ENCODE assay signal across 8 mouse cellular contexts in the genomic region with DNA sequence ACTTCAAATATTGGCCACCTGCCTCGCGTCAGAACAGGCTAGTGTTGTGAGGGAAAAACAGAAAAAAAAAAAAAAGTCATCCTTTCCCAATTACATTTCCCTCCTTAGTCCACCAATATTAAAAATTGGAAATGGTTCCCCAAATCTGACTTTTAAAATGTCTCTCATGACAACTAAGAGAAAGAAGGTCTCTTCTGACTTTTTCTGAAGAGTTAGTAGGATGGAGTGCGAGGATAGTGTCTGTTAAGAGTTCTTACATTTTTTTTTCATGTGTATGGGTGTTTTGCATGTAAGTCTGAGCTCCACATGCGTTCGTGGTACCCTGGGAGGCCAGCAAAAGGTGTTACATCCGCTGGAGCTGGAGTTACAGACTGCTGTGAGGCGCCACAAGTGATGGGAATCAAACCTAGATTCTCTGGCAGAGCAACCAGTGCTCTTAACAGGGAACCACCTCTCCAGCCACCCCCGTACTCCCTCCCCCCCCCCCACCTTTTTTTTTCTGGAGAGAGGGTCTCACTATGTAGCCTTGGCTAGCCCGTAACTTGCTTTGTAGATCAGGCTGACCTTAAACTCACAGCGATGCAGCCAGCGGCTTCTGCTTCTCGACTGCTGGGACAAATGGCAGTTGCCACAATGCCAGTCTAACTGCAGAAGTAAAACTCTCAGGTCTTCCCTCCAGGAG. TPM values are rescaled to one million over a fixed set of nuclear protein-coding genes. Genes with fewer than 3 reads are reported as not detected.
A peak's percentile ranks its signal among the peaks of the same experiment; 100 is the strongest.
DNase-seq lines count a peak whose midpoint lies in the region; ATAC-seq and TF ChIP-seq lines count a peak whose summit lies in the region.

No protein-coding gene starts in this region.

- H3K9me3 ChIP-seq in forebrain, embryonic 11.5 days (ENCODE audit: control insufficient read depth, low read length), result no peaks in the 10 kb centered on the region
- no peaks in the 10 kb centered on the region for H3K9me3 ChIP-seq in kidney, embryonic 16.5 days (ENCODE audit: low read length)
- no peaks in the 10 kb centered on the region for H3K9me3 ChIP-seq in midbrain, embryonic 15.5 days

- peak overlapping the region; percentile 88 for H3K9ac ChIP-seq in forebrain, embryonic 11.5 days (ENCODE audit: low read length)
- peak overlapping the region; percentile 86 for H3K9ac ChIP-seq in kidney, embryonic 16.5 days (replicated peaks; ENCODE audit: low read length)
- peak overlapping the region; percentile 92 for H3K9ac ChIP-seq in midbrain, embryonic 15.5 days

- H3K4me3 ChIP-seq in kidney, adult 2 months (ENCODE audit: insufficient read depth, low read depth, low read length), result peak overlapping the region; percentile 84
- H3K4me3 ChIP-seq in forebrain, embryonic 11.5 days (ENCODE audit: low read depth, low read length), result peak overlapping the region; percentile 92
- peak overlapping the region; percentile 84 for H3K4me3 ChIP-seq in kidney, embryonic 16.5 days (ENCODE audit: low read length)
- H3K4me3 ChIP-seq in midbrain, embryonic 15.5 days, result peak overlapping the region; percentile 79

- H3K4me1 ChIP-seq in kidney, adult 2 months (ENCODE audit: control insufficient read depth, insufficient read depth, low read length), result peaks cover 8% of the 10 kb centered on the region; the same call in 1 of the 2 replicates
- peaks cover 9% of the 10 kb centered on the region; the same call in 1 of the 2 replicates for H3K4me1 ChIP-seq in forebrain, embryonic 11.5 days (replicated peaks; ENCODE audit: control insufficient read depth, insufficient read depth, low read length)
- peaks cover 26% of the 10 kb centered on the region for H3K4me1 ChIP-seq in kidney, embryonic 16.5 days (ENCODE audit: insufficient read depth, low read length)
- H3K4me1 ChIP-seq in midbrain, embryonic 15.5 days, result peaks cover 45% of the 10 kb centered on the region

- no peak for ATAC-seq in forebrain, embryonic 11.5 days (replicated peaks; ENCODE audit: low FRiP score)
- no peak; the same call in 1 of the 2 replicates for ATAC-seq in kidney, embryonic 16.5 days (ENCODE audit: low FRiP score, low TSS enrichment)
- peak; percentile 31 for ATAC-seq in midbrain, embryonic 15.5 days (replicated peaks)

- DNase-seq in kidney, adult 2 months, result peak; percentile 27
- DNase-seq in kidney, adult 8-10 months, result no peak
- peak; percentile 52 for DNase-seq in MN1 (ENCODE audit: low spot score)
- peak; percentile 71 for DNase-seq in forebrain, embryonic 11.5 days (ENCODE audit: low spot score)
- no peak for DNase-seq in left cerebral cortex, adult 18-20 months (ENCODE audit: low spot score in 2 of 2)
- no peak for DNase-seq in urinary bladder, adult 2 months (ENCODE audit: low spot score)

- H3K4me2 ChIP-seq in forebrain, embryonic 11.5 days (ENCODE audit: low read depth, low read length, severe bottlenecking), result peak overlapping the region; percentile 96
- peak overlapping the region; percentile 67 for H3K4me2 ChIP-seq in kidney, embryonic 16.5 days (replicated peaks; ENCODE audit: low read depth, low read length)
- peak overlapping the region; percentile 96 for H3K4me2 ChIP-seq in midbrain, embryonic 15.5 days

- no peaks in the 10 kb centered on the region; the same call in 1 of the 2 replicates for H3K36me3 ChIP-seq in kidney, adult 2 months (ENCODE audit: control insufficient read depth, insufficient read depth, low read length)
- peaks cover 2% of the 10 kb centered on the region; the same call in 1 of the 2 replicates for H3K36me3 ChIP-seq in forebrain, embryonic 11.5 days (ENCODE audit: control insufficient read depth, insufficient read depth, low read length)
- H3K36me3 ChIP-seq in kidney, embryonic 16.5 days (ENCODE audit: insufficient read depth, low read length), result peaks cover 11% of the 10 kb centered on the region; the same call in 1 of the 2 replicates
- peaks cover 5% of the 10 kb centered on the region; the same call in 1 of the 2 replicates for H3K36me3 ChIP-seq in midbrain, embryonic 15.5 days (replicated peaks)

- peak overlapping the region; percentile 40; the same call in 1 of the 2 replicates for H3K27ac ChIP-seq in kidney, adult 2 months (ENCODE audit: insufficient read depth, low read depth, low read length)
- H3K27ac ChIP-seq in forebrain, embryonic 11.5 days (ENCODE audit: low read depth, low read length), result peak overlapping the region; percentile 47; the same call in 1 of the 2 replicates
- peak overlapping the region; percentile 81 for H3K27ac ChIP-seq in kidney, embryonic 16.5 days (ENCODE audit: low read length)
- H3K27ac ChIP-seq in midbrain, embryonic 15.5 days, result peak overlapping the region; percentile 92

- WGBS in kidney, adult 2 months, result under 1% methylated on average over 12 of the region's 12 CpGs
- WGBS in forebrain, embryonic 11.5 days, result 1% methylated on average over 12 of the region's 12 CpGs
- WGBS in kidney, embryonic 16.5 days, result under 1% methylated on average over 12 of the region's 12 CpGs
- WGBS in midbrain, embryonic 15.5 days, result under 1% methylated on average over 11 of the region's 12 CpGs

- no peaks in the 10 kb centered on the region for H3K27me3 ChIP-seq in kidney, adult 2 months (replicated peaks; ENCODE audit: control insufficient read depth, insufficient read depth, low read length)
- H3K27me3 ChIP-seq in forebrain, embryonic 11.5 days (ENCODE audit: control insufficient read depth, insufficient read depth, low read length), result no peaks in the 10 kb centered on the region
- H3K27me3 ChIP-seq in kidney, embryonic 16.5 days (ENCODE audit: insufficient read depth, low read length), result no peaks in the 10 kb centered on the region
- H3K27me3 ChIP-seq in midbrain, embryonic 15.5 days (replicated peaks), result no peaks in the 10 kb centered on the region

- TF ChIP-seq CTCF in kidney, adult 2 months (conservative IDR thresholded peaks at IDR 0.05; ENCODE audit: insufficient read depth, insufficient read length, low read depth, low read length), result peak; percentile 42

- TF ChIP-seq POLR2A in kidney, adult 2 months (IDR thresholded peaks at IDR 0.05; ENCODE audit: low read depth, low read length), result no peak

RNA-seq across cellular contexts. Expression of gene Anks1, which starts 0.8 kb away (rescaled TPM):
- 36.7 and 44.5 TPM in 2 replicates for polyA plus RNA-seq in kidney, adult 2 months (2012; rRNA removed)
- polyA plus RNA-seq in forebrain, embryonic 11.5 days (2014; fragmentation: Nextera tagmentation; extraction: Ambion mirVana), result 40.9 and 42.6 TPM in 2 replicates
- polyA plus RNA-seq in kidney, embryonic 16.5 days (2015; fragmentation: Nextera tagmentation; extraction: Ambion mirVana), result 14.5 and 15.0 TPM in 2 replicates
- polyA plus RNA-seq in midbrain, embryonic 15.5 days (2015; fragmentation: Nextera tagmentation; extraction: Ambion mirVana), result 68.2 and 71.9 TPM in 2 replicates
- 10 to 100 TPM; 39.5 to 44.5 TPM for total RNA-seq in left cerebral cortex, adult 18-20 months (2021)
- polyA plus RNA-seq in urinary bladder, adult 2 months (2012; rRNA removed), result 45.2 and 52.6 TPM in 2 replicates

RNA-seq across cellular contexts. Expression of gene Taf11, which starts 1.3 kb away (rescaled TPM):
- 12.0 and 15.3 TPM in 2 replicates for polyA plus RNA-seq in kidney, adult 2 months (2012; rRNA removed)
- polyA plus RNA-seq in forebrain, embryonic 11.5 days (2014; fragmentation: Nextera tagmentation; extraction: Ambion mirVana), result 92.1 and 98.5 TPM in 2 replicates
- 59.9 and 72.7 TPM in 2 replicates for polyA plus RNA-seq in kidney, embryonic 16.5 days (2015; fragmentation: Nextera tagmentation; extraction: Ambion mirVana)
- 58.1 and 63.1 TPM in 2 replicates for polyA plus RNA-seq in midbrain, embryonic 15.5 days (2015; fragmentation: Nextera tagmentation; extraction: Ambion mirVana)
- 10 to 100 TPM; 47.6 to 49.3 TPM for total RNA-seq in left cerebral cortex, adult 18-20 months (2021)
- 32.9 and 33.2 TPM in 2 replicates for polyA plus RNA-seq in urinary bladder, adult 2 months (2012; rRNA removed)

RNA-seq across cellular contexts. Expression of gene Uhrf1bp1, which starts 52.1 kb away (rescaled TPM):
- 8.0 and 9.6 TPM in 2 replicates for polyA plus RNA-seq in kidney, adult 2 months (2012; rRNA removed)
- polyA plus RNA-seq in forebrain, embryonic 11.5 days (2014; fragmentation: Nextera tagmentation; extraction: Ambion mirVana), result 7.8 and 9.7 TPM in 2 replicates
- 7.5 and 7.7 TPM in 2 replicates for polyA plus RNA-seq in kidney, embryonic 16.5 days (2015; fragmentation: Nextera tagmentation; extraction: Ambion mirVana)
- 7.0 and 7.1 TPM in 2 replicates for polyA plus RNA-seq in midbrain, embryonic 15.5 days (2015; fragmentation: Nextera tagmentation; extraction: Ambion mirVana)
- 10 to 100 TPM; 21.3 to 23.3 TPM for total RNA-seq in left cerebral cortex, adult 18-20 months (2021)
- 5.2 and 6.0 TPM in 2 replicates for polyA plus RNA-seq in urinary bladder, adult 2 months (2012; rRNA removed)

Comparison
In these comparisons a context has a peak if more than half of its experiments do, and no peak if none do; other contexts are left out.
1. DNase-seq: peak in kidney, adult 2 months (single experiment), MN1 (single experiment) and forebrain, embryonic 11.5 days (single experiment); none in kidney, adult 8-10 months (0 of 2), left cerebral cortex, adult 18-20 months (0 of 2) and urinary bladder, adult 2 months (single experiment).
2. H3K27ac ChIP-seq: peak in every context shown above with its lines; median percentile 92 in midbrain, embryonic 15.5 days; 81 in kidney, embryonic 16.5 days; 47 in forebrain, embryonic 11.5 days; 40 in kidney, adult 2 months.
3. Peak in every context shown above with its lines, with median percentiles within 50 percentile points of each other: H3K4me3 ChIP-seq, H3K4me2 ChIP-seq and H3K9ac ChIP-seq.